Comparison of ENCODE assay signal across 10 mouse cellular contexts in genomic region chr2:68744599-68744998, GRCm38 (mm10).
A peak's percentile ranks its signal among the peaks of the same experiment; 100 is the strongest.
DNase-seq lines count a peak whose midpoint lies in the region; ATAC-seq and TF ChIP-seq lines count a peak whose summit lies in the region.
"Had no signal": no experiment of that assay in that cellular context is flagged by ENCODE, and none has a peak within 500 bp of the region (broad histone marks: within the 10 kb centered on the region; RNA-seq: fewer than 3 reads in every experiment).

No protein-coding gene starts in this region.

- H3K4me1 ChIP-seq in midbrain, embryonic 14.5 days (ENCODE audit: control insufficient read depth, insufficient read depth, low read length) = no peaks in the 10 kb centered on the region
- H3K4me1 ChIP-seq in midbrain, embryonic 10.5 days = no peaks in the 10 kb centered on the region
- H3K4me1 ChIP-seq: hindbrain, embryonic 13.5 days; liver, embryonic 12.5 days had no signal

- WGBS in midbrain, embryonic 14.5 days = 77% methylated on average over 4 of the region's 4 CpGs
- 77% methylated on average over 4 of the region's 4 CpGs for WGBS in midbrain, embryonic 10.5 days

- no peaks in the 10 kb centered on the region for H3K27me3 ChIP-seq in midbrain, embryonic 14.5 days (ENCODE audit: control insufficient read depth, insufficient read depth, low read length)
- H3K27me3 ChIP-seq in midbrain, embryonic 10.5 days (ENCODE audit: low read depth, poor library complexity, severe bottlenecking) = no peaks in the 10 kb centered on the region
- H3K27me3 ChIP-seq: hindbrain, embryonic 13.5 days; liver, embryonic 12.5 days had no signal

- H3K36me3 ChIP-seq in midbrain, embryonic 14.5 days (ENCODE audit: control insufficient read depth, insufficient read depth, low read length) = no peaks in the 10 kb centered on the region
- no peaks in the 10 kb centered on the region for H3K36me3 ChIP-seq in midbrain, embryonic 10.5 days
- H3K36me3 ChIP-seq: hindbrain, embryonic 13.5 days; liver, embryonic 12.5 days had no signal

- no peak overlapping the region for H3K27ac ChIP-seq in gastrocnemius, adult 2 months
- no peak overlapping the region for H3K27ac ChIP-seq in midbrain, embryonic 14.5 days (replicated peaks; ENCODE audit: low read depth, low read length)
- H3K27ac ChIP-seq in midbrain, embryonic 10.5 days (replicated peaks) = no peak overlapping the region
- H3K27ac ChIP-seq: hindbrain, embryonic 13.5 days; liver, embryonic 12.5 days had no signal

- no peak overlapping the region for H3K4me3 ChIP-seq in gastrocnemius, adult 2 months
- H3K4me3 ChIP-seq in midbrain, embryonic 14.5 days (replicated peaks; ENCODE audit: low read depth, low read length) = no peak overlapping the region
- no peak overlapping the region for H3K4me3 ChIP-seq in midbrain, embryonic 10.5 days
- H3K4me3 ChIP-seq: hindbrain, embryonic 13.5 days; liver, embryonic 12.5 days had no signal

- no peak overlapping the region for H3K9ac ChIP-seq in midbrain, embryonic 14.5 days (replicated peaks; ENCODE audit: low read length)
- H3K9ac ChIP-seq: hindbrain, embryonic 13.5 days; liver, embryonic 12.5 days had no signal

- ATAC-seq in midbrain, embryonic 14.5 days (ENCODE audit: low FRiP score, low TSS enrichment) = no peak
- ATAC-seq: liver, embryonic 12.5 days had no signal

- no peak for DNase-seq in gastrocnemius, adult 2 months
- DNase-seq in gastrocnemius, postnatal 4 days (ENCODE audit: low spot score in 2 of 2) = no peak
- peak; percentile 36 for DNase-seq in midbrain, embryonic 14.5 days
- DNase-seq in midbrain, embryonic 10.5 days (ENCODE audit: low spot score) = no peak
- peak; percentile 62 for DNase-seq in embryo, embryonic 10.5 days (ENCODE audit: low spot score)
- DNase-seq in retina, postnatal 1 day = peak; percentile 54
- no peak for DNase-seq in cerebellum, adult 9-11 months
- no peak for DNase-seq in cerebellum, postnatal 36 days

- peak; percentile 29; the same call in 1 of the 2 replicates for TF ChIP-seq CTCF in gastrocnemius, adult 2 months (IDR thresholded peaks at IDR 0.05)

- intact Hi-C loops in gastrocnemius, adult 2 months (cut with DNase I) = no loop called here

- H3K9me3 ChIP-seq in midbrain, embryonic 14.5 days (ENCODE audit: control insufficient read depth, low read length) = no peaks in the 10 kb centered on the region
- no peaks in the 10 kb centered on the region for H3K9me3 ChIP-seq in midbrain, embryonic 10.5 days (replicated peaks)
- H3K9me3 ChIP-seq: hindbrain, embryonic 13.5 days; liver, embryonic 12.5 days had no signal

- no peak overlapping the region for H3K4me2 ChIP-seq in midbrain, embryonic 14.5 days (ENCODE audit: low read length)
- H3K4me2 ChIP-seq: hindbrain, embryonic 13.5 days; liver, embryonic 12.5 days had no signal

Comparison
In these comparisons a context has a peak if more than half of its experiments do, and no peak if none do; other contexts are left out.
1. DNase-seq: peak in midbrain, embryonic 14.5 days (single experiment), embryo, embryonic 10.5 days (single experiment) and retina, postnatal 1 day (single experiment); none in gastrocnemius, adult 2 months (single experiment), gastrocnemius, postnatal 4 days (0 of 2), midbrain, embryonic 10.5 days (single experiment), cerebellum, adult 9-11 months (single experiment) and cerebellum, postnatal 36 days (0 of 2).